Mouse (Mus musculus) left cerebral cortex, adult 2 months (tissue): ENCODE measurements around the gene Ddo. TPM values are rescaled to one million over a fixed set of nuclear protein-coding genes. Genes with fewer than 3 reads are reported as not detected.

Source experiments
- DNase-seq, 2 experiments: peaks; one replicate each; pipeline ENCODE4 v3.0.0; 2021 to 2022; ENCODE audit warnings: low spot score in 2 of 2, mixed read lengths in 1 of 2; ENCODE audit errors: extremely low spot score in 1 of 2
- H3K27ac ChIP-seq: fragments of 200-600 bp; 2 replicates; pipeline ENCODE4 v1.8.1; 2022
- H3K4me3 ChIP-seq: fragments of 200-600 bp; 2 replicates; pipeline ENCODE4 v1.8.1; 2022
- CTCF ChIP-seq: fragments of 200-600 bp; IDR thresholded peaks from 2 replicates; pipeline ENCODE4 v1.8.1; 2022; ENCODE audit warnings: antibody characterized with exemption, mild to moderate bottlenecking, moderate library complexity
- intact Hi-C: fragments of 180-260 bp; cut with DNase I; formaldehyde crosslinking; loops from one replicate; pipeline ENCODE4 v1.15.1; 2025
- total RNA-seq, 2 experiments: library from RNA; stranded (reverse); gene quantifications; 2 replicates each; pipeline ENCODE4 v1.2.3; 2021

Ddo gene
- total RNA-seq, 2 experiments from 2014 or later: 12.9 to 13.5 TPM

GRCm38 (mm10) chr10:40686976-40687375, 57.2 kb downstream of the Ddo start:
- TF ChIP-seq CTCF: no peak
- peak overlapping the region; percentile 82 for H3K27ac ChIP-seq
- intact Hi-C loops: loop anchor here (5.0 kb wide), 1 partner anchor 140 kb away; no protein-coding TSS in a partner anchor
- H3K4me3 ChIP-seq: no peak overlapping the region
- DNase-seq: no peak

GRCm38 (mm10) chr10:40687407-40687806, 57.6 kb downstream of the Ddo start:
- Histone ChIP-seq H3K4me3 (no peak overlapping the region), H3K27ac (peak overlapping the region; percentile 82)
- intact Hi-C loops: loop anchor here (5.0 kb wide), 1 partner anchor 140 kb away; no protein-coding TSS in a partner anchor
- DNase-seq: no peak
- TF ChIP-seq CTCF: no peak

- intact Hi-C loops: loop anchor here (1.0 to 5.0 kb wide), 3 partner anchors 28 to 157 kb away; no protein-coding TSS in a partner anchor
- Histone ChIP-seq H3K4me3 (no peak overlapping the region), H3K27ac (peak overlapping the region; percentile 93)
- DNase-seq: peak; percentile 65 to 75
- no peak for TF ChIP-seq CTCF
Measured at GRCm38 (mm10) chr10:40688266-40688665, 58.5 kb downstream of the Ddo start.

- intact Hi-C loops: loop anchor here (1.0 to 5.0 kb wide), 3 partner anchors 27 to 156 kb away; no protein-coding TSS in a partner anchor
- Histone ChIP-seq H3K4me3 (no peak overlapping the region), H3K27ac (peak overlapping the region; percentile 91)
- TF ChIP-seq CTCF: no peak
- no peak for DNase-seq
Measured at GRCm38 (mm10) chr10:40688873-40689272, 59.1 kb downstream of the Ddo start.

GRCm38 (mm10) chr10:40698652-40699051, 68.8 kb downstream of the Ddo start:
- peak in 1 of 2 experiments; percentile 4 for DNase-seq
- TF ChIP-seq CTCF: no peak
- intact Hi-C loops: no loop called here
- Histone ChIP-seq H3K27ac (no peak overlapping the region; the same call in 1 of the 2 replicates), H3K4me3 (no peak overlapping the region)

- intact Hi-C loops: no loop called here
- H3K27ac ChIP-seq: peak overlapping the region; percentile 89
- H3K4me3 ChIP-seq: no peak overlapping the region
- peak in 1 of 2 experiments; percentile 3 for DNase-seq
- no peak for TF ChIP-seq CTCF
Measured at GRCm38 (mm10) chr10:40711127-40711526, 81.3 kb downstream of the Ddo start.

GRCm38 (mm10) chr10:40713018-40713608, 83.3 kb downstream of the Ddo start:
- no peak for TF ChIP-seq CTCF
- DNase-seq: peak in 1 of 2 experiments; percentile 8
- intact Hi-C loops: no loop called here
- H3K4me3 ChIP-seq: no peak overlapping the region
- H3K27ac ChIP-seq: no peak overlapping the region

- Histone ChIP-seq H3K27ac (no peak overlapping the region), H3K4me3 (no peak overlapping the region)
- intact Hi-C loops: no loop called here
- no peak for TF ChIP-seq CTCF
- DNase-seq: peak in 1 of 2 experiments; percentile 4
Measured at GRCm38 (mm10) chr10:40713829-40714228, 84.0 kb downstream of the Ddo start.

- DNase-seq: peak in 1 of 2 experiments; percentile 7
- peak overlapping the region; percentile 32; the same call in 1 of the 2 replicates for H3K27ac ChIP-seq
- no peak for TF ChIP-seq CTCF
- H3K4me3 ChIP-seq: no peak overlapping the region
- intact Hi-C loops: loop anchor here (5.0 kb wide), 1 partner anchor 63 kb away; no protein-coding TSS in a partner anchor
Measured at GRCm38 (mm10) chr10:40715151-40715550, 85.3 kb downstream of the Ddo start.

- Histone ChIP-seq H3K4me3 (no peak overlapping the region), H3K27ac (peak overlapping the region; percentile 83)
- DNase-seq: peak in 1 of 2 experiments; percentile 6
- TF ChIP-seq CTCF: no peak
- intact Hi-C loops: loop anchor here (1.0 to 5.0 kb wide), 2 partner anchors 28 to 64 kb away; no protein-coding TSS in a partner anchor
Measured at GRCm38 (mm10) chr10:40716296-40716695, 86.5 kb downstream of the Ddo start.

GRCm38 (mm10) chr10:40716713-40717112, 86.9 kb downstream of the Ddo start:
- Histone ChIP-seq H3K27ac (peak overlapping the region; percentile 83), H3K4me3 (no peak overlapping the region)
- DNase-seq: peak in 1 of 2 experiments; percentile 7
- TF ChIP-seq CTCF: no peak
- intact Hi-C loops: loop anchor here (1.0 to 5.0 kb wide), 2 partner anchors 28 to 64 kb away; no protein-coding TSS in a partner anchor

- TF ChIP-seq CTCF: no peak
- Histone ChIP-seq H3K27ac (no peak overlapping the region), H3K4me3 (no peak overlapping the region)
- DNase-seq: no peak
- intact Hi-C loops: loop anchor here (5.0 kb wide), 1 partner anchor 66 kb away; no protein-coding TSS in a partner anchor
Measured at GRCm38 (mm10) chr10:40718362-40718761, 88.6 kb downstream of the Ddo start.
